Mouse (Mus musculus): ENCODE measurements around the gene Cfap206. TPM values are rescaled to one million over a fixed set of nuclear protein-coding genes. Genes with fewer than 3 reads are reported as not detected.
A peak's percentile ranks its signal among the peaks of the same experiment; 100 is the strongest.

Cfap206 gene
- polyA plus RNA-seq, 1 experiment: 0.17 TPM

DNA sequence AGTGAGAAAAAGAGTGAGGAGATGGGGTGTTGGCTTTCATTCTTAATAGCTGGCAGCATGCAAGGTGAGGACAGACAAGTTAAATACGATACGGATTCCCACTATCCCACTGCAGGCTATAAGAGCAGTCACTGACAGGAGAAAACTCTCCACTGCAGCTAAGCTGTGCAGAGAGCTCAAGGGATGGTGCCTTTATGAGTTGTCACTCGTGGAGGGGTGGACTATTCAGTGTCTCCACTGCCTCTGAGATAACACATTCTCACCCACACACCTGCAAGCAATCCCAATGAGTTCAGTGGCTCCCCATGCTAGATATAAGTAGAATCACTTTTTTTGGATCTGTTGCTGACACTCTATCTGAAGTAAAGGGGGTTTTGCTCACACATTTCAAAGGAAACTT, 21.9 kb downstream of the Cfap206 start:
- Histone ChIP-seq H3K36me3 (ENCODE audit: control insufficient read depth, insufficient read depth, low read length) (no peaks in the 10 kb centered on the region), H3K4me1 (ENCODE audit: control insufficient read depth, insufficient read depth, low read length) (no peaks in the 10 kb centered on the region), H3K27ac (ENCODE audit: insufficient read depth, low read depth, low read length) (no peak overlapping the region), H3K4me3 (ENCODE audit: insufficient read depth, low read depth, low read length) (no peak overlapping the region), H3K27me3 (replicated peaks; ENCODE audit: control insufficient read depth, insufficient read depth, low read length) (no peaks in the 10 kb centered on the region)
- no peak for DNase-seq
- WGBS: 46% methylated on average over 3 of the region's 3 CpGs
- TF ChIP-seq POLR2A (IDR thresholded peaks at IDR 0.05; ENCODE audit: low read depth, low read length) (no peak), CTCF (conservative IDR thresholded peaks at IDR 0.05; ENCODE audit: insufficient read depth, insufficient read length, low read depth, low read length) (no peak)

DNA sequence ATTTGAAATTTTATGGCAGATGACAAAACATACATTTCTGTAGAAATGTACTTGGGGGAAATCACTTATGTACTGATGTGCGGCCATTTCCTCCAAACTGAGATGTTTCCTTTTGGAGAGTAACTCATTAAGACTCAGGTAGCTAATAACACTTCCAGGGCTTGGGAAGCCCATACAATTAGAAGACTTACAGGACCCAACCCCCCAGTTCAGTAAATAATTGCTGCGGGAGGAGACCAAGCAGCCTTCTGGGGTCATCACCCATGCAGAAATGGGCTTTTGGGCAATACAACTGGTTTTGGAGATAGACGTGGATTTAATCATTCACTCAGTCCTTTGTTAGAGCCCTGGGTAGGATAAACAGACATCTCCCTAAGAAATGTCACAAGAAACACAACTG, 22.8 kb downstream of the Cfap206 start:
- TF ChIP-seq POLR2A (IDR thresholded peaks at IDR 0.05; ENCODE audit: low read depth, low read length) (no peak), CTCF (conservative IDR thresholded peaks at IDR 0.05; ENCODE audit: insufficient read depth, insufficient read length, low read depth, low read length) (no peak)
- H3K4me3 ChIP-seq (ENCODE audit: insufficient read depth, low read depth, low read length): no peak overlapping the region
- DNase-seq: no peak
- H3K27ac ChIP-seq (ENCODE audit: insufficient read depth, low read depth, low read length): no peak overlapping the region
- WGBS: 48% methylated on average over 3 of the region's 3 CpGs
- no peaks in the 10 kb centered on the region for H3K36me3 ChIP-seq (ENCODE audit: control insufficient read depth, insufficient read depth, low read length)
- no peaks in the 10 kb centered on the region for H3K27me3 ChIP-seq (replicated peaks; ENCODE audit: control insufficient read depth, insufficient read depth, low read length)
- no peaks in the 10 kb centered on the region for H3K4me1 ChIP-seq (ENCODE audit: control insufficient read depth, insufficient read depth, low read length)

DNA sequence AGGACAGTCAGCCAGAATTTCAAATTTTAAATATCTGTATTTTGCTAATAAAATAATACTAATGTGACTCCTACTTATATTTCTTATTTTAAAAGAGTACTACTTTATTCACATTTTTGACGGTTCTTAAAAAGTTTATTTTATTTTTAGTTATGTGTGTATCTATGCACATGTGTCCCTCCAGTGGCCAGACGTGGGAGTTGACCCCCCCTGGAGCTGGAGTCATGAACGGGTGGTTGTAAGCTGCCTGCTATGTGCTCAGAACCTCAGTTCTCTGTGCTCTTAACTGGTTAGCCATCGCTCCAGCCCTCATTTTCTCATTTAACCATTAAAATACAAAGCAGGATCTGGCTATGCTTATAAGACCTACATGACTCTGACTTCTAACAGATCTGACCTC, 27.0 kb downstream of the Cfap206 start:
- Histone ChIP-seq H3K36me3 (ENCODE audit: control insufficient read depth, insufficient read depth, low read length) (no peaks in the 10 kb centered on the region), H3K4me1 (ENCODE audit: control insufficient read depth, insufficient read depth, low read length) (no peaks in the 10 kb centered on the region), H3K27ac (ENCODE audit: insufficient read depth, low read depth, low read length) (no peak overlapping the region), H3K4me3 (ENCODE audit: insufficient read depth, low read depth, low read length) (no peak overlapping the region), H3K27me3 (replicated peaks; ENCODE audit: control insufficient read depth, insufficient read depth, low read length) (no peaks in the 10 kb centered on the region)
- 48% methylated on average over 4 of the region's 4 CpGs for WGBS
- no peak for DNase-seq
- TF ChIP-seq POLR2A (IDR thresholded peaks at IDR 0.05; ENCODE audit: low read depth, low read length): no peak
- no peak for TF ChIP-seq CTCF (conservative IDR thresholded peaks at IDR 0.05; ENCODE audit: insufficient read depth, insufficient read length, low read depth, low read length)

DNA sequence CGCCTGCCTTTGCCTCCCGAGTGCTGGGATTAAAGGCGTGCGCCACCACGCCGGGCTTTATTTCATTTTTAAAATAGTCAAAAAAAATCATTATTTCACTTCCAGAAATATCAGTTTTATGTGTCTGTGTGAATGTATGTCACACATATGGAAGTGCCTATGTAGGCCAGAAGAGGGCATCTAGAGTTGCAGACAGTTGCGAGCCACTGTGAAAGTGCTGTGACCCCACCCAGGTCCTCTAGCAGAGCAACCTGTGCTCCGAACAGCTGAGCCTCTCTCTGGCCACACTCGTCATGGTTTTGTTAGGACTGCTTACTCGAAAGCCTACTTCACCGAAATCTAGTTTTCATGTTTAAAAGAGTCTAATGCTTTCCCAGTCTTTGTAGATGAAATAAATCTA, 27.8 kb downstream of the Cfap206 start:
- no peak for TF ChIP-seq POLR2A (IDR thresholded peaks at IDR 0.05; ENCODE audit: low read depth, low read length)
- H3K36me3 ChIP-seq (ENCODE audit: control insufficient read depth, insufficient read depth, low read length): no peaks in the 10 kb centered on the region
- H3K27me3 ChIP-seq (replicated peaks; ENCODE audit: control insufficient read depth, insufficient read depth, low read length): no peaks in the 10 kb centered on the region
- H3K4me3 ChIP-seq (ENCODE audit: insufficient read depth, low read depth, low read length): no peak overlapping the region
- H3K4me1 ChIP-seq (ENCODE audit: control insufficient read depth, insufficient read depth, low read length): no peaks in the 10 kb centered on the region
- DNase-seq: no peak
- no peak overlapping the region for H3K27ac ChIP-seq (ENCODE audit: insufficient read depth, low read depth, low read length)
- WGBS: 97% methylated on average over 11 of the region's 11 CpGs

DNA sequence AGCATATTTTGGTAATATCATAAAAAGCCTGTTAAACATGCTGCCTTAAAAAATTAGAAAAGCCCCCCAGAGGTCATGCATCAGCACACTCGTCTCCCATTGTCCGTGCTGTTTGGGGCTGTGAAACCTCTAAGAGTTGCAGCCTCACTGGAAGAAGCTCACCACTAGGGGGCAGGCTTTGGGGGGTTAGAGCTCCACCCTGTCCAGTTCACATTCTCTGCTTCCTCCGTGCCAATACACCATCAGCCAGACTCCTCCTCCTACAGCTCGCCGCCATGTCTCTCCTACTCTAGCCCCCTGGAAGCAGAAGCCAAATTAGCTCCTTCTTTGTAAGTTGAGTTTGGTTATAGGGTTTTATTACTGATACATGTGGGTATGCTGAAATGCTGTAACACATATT, 28.5 kb downstream of the Cfap206 start:
- TF ChIP-seq POLR2A (IDR thresholded peaks at IDR 0.05; ENCODE audit: low read depth, low read length): no peak
- peak; percentile 75 for TF ChIP-seq CTCF (conservative IDR thresholded peaks at IDR 0.05; ENCODE audit: insufficient read depth, insufficient read length, low read depth, low read length)

DNA sequence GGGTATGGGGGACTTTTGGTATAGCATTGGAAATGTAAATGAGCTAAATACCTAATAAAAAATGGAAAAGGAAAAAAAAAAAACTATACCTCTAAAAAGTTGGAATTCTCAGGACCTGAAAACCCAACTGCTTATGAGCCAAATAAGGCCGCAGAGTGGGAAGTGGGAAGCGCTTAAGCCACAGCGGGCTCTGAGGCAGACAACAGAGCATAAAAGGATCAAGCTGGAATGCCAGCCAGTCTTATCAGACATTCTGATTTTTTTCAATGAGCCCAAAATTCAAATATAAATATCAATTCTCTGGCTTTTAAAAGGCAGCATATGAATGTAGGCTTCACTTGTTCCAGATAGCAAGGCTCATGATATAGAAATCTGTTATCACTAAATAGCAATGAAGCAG, 42.0 kb downstream of the Cfap206 start:
- DNase-seq: no peak
- Histone ChIP-seq H3K36me3 (ENCODE audit: control insufficient read depth, insufficient read depth, low read length) (no peaks in the 10 kb centered on the region), H3K4me1 (ENCODE audit: control insufficient read depth, insufficient read depth, low read length) (peaks cover 3% of the 10 kb centered on the region; the same call in 1 of the 2 replicates), H3K27me3 (replicated peaks; ENCODE audit: control insufficient read depth, insufficient read depth, low read length) (no peaks in the 10 kb centered on the region), H3K27ac (ENCODE audit: insufficient read depth, low read depth, low read length) (no peak overlapping the region), H3K4me3 (ENCODE audit: insufficient read depth, low read depth, low read length) (no peak overlapping the region)
- no peak for TF ChIP-seq CTCF (conservative IDR thresholded peaks at IDR 0.05; ENCODE audit: insufficient read depth, insufficient read length, low read depth, low read length)
- TF ChIP-seq POLR2A (IDR thresholded peaks at IDR 0.05; ENCODE audit: low read depth, low read length): no peak
- 82% methylated on average over 3 of the region's 3 CpGs for WGBS

More for the DNA sequence above, 28.5 kb downstream of the Cfap206 start:
- H3K27ac ChIP-seq (ENCODE audit: insufficient read depth, low read depth, low read length): no peak overlapping the region
- H3K27me3 ChIP-seq (replicated peaks; ENCODE audit: control insufficient read depth, insufficient read depth, low read length): no peaks in the 10 kb centered on the region
- H3K36me3 ChIP-seq (ENCODE audit: control insufficient read depth, insufficient read depth, low read length): no peaks in the 10 kb centered on the region
- no peak overlapping the region for H3K4me3 ChIP-seq (ENCODE audit: insufficient read depth, low read depth, low read length)
- H3K4me1 ChIP-seq (ENCODE audit: control insufficient read depth, insufficient read depth, low read length): no peaks in the 10 kb centered on the region
- WGBS: 49% methylated on average over 5 of the region's 5 CpGs
- DNase-seq: peak; percentile 58

DNA sequence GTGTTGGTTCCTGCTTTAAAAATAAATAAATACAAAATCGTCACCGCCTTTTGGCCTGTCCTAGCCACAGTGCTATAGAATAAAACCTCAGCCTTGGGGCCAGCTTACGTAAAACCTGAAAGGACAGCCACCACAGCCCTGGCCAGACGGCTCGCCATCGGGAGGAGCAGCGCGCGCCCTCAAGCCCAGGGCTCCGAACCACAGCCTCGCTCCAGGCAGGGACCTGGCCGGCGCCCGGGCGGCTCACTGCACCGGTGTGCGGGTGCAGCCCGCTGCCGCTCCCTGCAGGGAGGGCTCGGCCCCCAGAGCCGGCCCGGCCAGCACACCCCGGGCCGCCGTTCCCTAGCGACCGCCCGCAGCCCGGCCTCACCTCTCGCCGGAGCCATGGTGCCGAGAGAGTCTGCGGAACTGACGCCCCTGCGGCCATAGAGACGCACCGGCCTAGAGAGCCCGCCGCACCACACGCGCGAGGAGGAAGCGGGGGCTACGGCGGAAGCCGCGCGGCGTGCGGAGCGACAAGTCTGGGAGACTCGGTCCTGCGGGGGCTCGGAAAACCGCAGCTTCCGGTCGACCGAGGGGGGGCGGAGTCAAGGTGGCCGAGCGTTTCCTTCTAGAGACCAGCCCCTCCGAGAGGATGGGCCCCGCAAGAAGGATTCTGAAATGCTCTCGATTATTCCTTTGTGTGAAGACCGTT, 43.0 kb downstream of the Cfap206 start, which contains the start of gene Slc35a1:
Gene Slc35a1, minus strand, starts transcription at position 565 of the 694 bp plus-strand sequence.
- TF ChIP-seq POLR2A (IDR thresholded peaks at IDR 0.05; ENCODE audit: low read depth, low read length) (peak; percentile 30), CTCF (conservative IDR thresholded peaks at IDR 0.05; ENCODE audit: insufficient read depth, insufficient read length, low read depth, low read length) (no peak)
- under 1% methylated on average over 65 of the region's 65 CpGs for WGBS
- peak; percentile 96 for DNase-seq
- Histone ChIP-seq H3K27me3 (replicated peaks; ENCODE audit: control insufficient read depth, insufficient read depth, low read length) (no peaks in the 10 kb centered on the region), H3K27ac (ENCODE audit: insufficient read depth, low read depth, low read length) (peak within 1 kb of the TSS; percentile 44), H3K4me3 (ENCODE audit: insufficient read depth, low read depth, low read length) (peak within 1 kb of the TSS; percentile 93), H3K4me1 (ENCODE audit: control insufficient read depth, insufficient read depth, low read length) (peaks cover 3% of the 10 kb centered on the region; the same call in 1 of the 2 replicates), H3K36me3 (ENCODE audit: control insufficient read depth, insufficient read depth, low read length) (no peaks in the 10 kb centered on the region)

Data from kidney, adult 2 months (tissue).